Mouse (Mus musculus): ENCODE measurements around the gene Rdh9. TPM values are rescaled to one million over a fixed set of nuclear protein-coding genes. Genes with fewer than 3 reads are reported as not detected.
"Not testable (repeated sequence)": the region's sequence is repeated elsewhere in the genome, so short reads cannot be mapped to it uniquely, and the experiment has no call there.

Rdh9 gene
- total RNA-seq, 2 experiments from 2014 or later = 0.47 to 0.66 TPM

DNA sequence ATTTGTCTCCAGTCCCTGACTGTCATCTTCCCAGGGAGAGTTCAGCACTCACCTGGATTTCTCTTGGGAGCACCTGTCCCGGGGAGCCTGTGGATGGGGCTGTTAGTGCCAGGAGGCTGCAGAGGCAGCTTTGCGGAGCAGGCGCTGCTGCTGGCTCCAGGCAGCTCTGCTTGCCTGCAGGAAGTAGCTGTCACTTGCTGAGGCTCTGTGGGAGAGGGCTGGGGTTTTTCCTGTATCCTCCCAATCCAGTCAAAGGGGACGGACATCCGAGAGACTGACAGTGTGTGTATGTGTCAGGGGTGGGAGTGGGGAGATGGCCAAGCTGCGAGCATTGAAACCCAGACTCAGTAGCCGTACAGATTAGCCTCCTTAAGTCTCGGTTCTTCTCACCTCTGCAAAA, 24.6 kb upstream of the Rdh9 start, which contains the start of gene Gpr182:
Gpr182 (minus strand) TSS at position 185 of the 400 bp plus-strand sequence.
- intact Hi-C loops (cut with DNase I) = no loop called here
- DNase-seq (ENCODE audit: extremely low spot score in 1 of 2, low spot score in 2 of 2) = peak in 1 of 2 experiments; percentile 39

DNA sequence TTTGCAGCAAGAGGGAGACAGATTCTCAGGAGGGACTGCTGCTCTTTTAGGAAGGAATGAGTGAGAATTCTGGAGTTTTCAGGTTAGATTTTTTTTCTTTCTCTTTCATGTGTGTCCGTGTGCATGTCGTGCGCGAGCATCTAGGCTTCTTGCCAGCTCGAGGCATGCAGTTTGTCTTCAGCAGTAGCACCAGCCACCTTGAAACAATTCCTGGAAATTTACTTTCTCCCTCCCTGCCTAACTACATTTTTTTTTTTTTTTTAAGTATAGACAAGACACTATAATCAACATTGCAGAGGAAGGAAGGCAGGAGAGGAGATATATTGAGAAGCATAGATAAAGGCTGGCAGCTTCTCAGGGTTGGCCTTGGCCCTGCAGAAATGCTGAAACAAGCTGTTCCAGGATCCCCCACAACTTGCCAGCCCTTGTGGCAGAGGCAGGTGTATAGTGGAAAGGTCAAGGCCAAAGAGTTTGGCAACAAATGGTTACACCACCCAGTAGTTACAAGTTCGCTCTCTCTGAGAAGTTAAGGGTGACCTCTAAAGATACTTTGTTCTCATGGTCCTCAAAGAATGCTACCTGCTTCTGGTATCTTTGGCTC, 21.5 kb upstream of the Rdh9 start:
- no peak for DNase-seq (ENCODE audit: extremely low spot score in 1 of 2, low spot score in 2 of 2)
- intact Hi-C loops (cut with DNase I) = no loop called here

GRCm38 (mm10) chr10:127755246-127755645, 20.9 kb upstream of the Rdh9 start:
- intact Hi-C loops (cut with DNase I) = no loop called here
- DNase-seq (ENCODE audit: extremely low spot score in 1 of 2, low spot score in 2 of 2) = no peak

DNA sequence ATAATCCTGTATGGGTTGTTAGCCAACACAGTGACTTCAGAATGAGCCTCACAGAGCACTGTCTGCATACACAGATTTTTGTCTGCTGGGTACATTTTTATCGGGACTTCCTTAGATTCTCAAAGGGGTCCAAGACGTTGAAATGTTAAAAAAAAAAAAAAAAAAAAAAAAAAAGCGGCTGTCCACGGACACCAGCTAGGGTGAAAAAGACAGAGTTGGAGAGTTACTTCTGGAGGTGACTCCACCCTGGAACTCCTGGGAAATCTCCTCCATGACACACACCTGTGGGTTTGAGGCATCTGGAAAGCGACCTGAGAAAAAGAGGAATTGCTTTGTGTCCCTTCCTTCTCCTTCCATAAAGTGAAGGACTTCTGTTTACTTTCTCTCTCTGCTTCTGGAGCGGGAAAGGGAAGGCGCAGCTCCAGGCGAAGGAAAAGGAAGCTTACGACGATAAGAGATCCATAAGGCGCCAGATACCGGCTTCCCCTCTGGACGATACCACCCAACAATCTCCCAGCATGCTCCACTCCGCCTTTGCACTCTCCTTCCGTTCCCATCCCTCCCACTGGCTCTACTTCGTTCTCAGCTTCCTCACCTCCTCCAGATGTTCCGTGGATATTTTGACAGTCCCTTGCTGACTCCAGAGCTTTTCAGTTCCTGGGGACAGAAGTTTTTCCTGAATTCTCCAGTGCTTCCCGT, 20.3 kb upstream of the Rdh9 start:
- DNase-seq (ENCODE audit: extremely low spot score in 1 of 2, low spot score in 2 of 2) = no peak
- intact Hi-C loops (cut with DNase I) = no loop called here

DNA sequence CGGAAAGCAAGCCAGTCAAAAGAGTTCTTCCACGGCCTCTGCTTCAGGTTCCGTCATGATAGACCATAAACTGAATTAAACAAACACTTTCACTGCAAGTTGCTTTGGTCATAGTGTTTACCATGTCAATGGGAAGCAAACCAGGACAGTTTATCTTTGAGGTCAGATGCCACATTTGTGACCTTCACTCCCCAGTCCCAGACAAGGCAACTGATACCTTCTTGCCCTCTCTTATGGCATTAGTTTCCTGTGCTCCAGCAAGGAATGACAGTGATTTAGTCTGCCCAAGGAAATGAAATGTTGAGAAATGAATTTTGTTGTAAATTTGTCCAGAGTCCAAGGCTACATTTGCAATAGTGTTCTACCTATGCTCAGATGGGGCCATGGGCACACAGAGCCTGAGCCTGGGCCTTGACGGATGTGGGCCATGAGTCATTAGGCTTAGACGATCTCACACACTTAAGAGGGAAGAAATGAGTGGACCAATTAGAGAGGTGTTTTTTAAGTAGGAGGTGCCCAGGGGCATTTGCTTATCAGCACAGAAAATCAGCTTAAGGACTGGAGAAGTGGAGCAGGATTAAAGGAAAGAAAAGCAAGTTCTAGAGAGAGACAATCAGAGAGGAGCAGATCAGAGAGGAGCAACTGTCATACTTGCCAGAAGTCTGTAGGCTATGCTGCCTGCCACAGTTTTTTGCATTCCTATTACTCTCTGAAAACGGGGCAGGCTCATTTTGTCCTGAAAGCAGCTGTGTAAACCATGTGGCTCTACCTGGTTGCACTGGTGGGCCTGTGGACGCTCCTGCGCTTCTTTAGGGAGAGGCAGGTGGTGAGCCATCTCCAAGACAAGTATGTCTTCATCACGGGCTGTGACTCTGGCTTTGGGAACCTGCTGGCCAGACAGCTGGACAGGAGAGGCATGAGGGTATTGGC, 16.7 kb upstream of the Rdh9 start, which contains the start of the genes Rdh1 and Rdh16f1:
Rdh1 (plus strand) TSS at position 541 of the 930 bp plus-strand sequence.
Rdh16f1 (plus strand) TSS at position 607 of the 930 bp plus-strand sequence.
- intact Hi-C loops (cut with DNase I) = no loop called here

DNA sequence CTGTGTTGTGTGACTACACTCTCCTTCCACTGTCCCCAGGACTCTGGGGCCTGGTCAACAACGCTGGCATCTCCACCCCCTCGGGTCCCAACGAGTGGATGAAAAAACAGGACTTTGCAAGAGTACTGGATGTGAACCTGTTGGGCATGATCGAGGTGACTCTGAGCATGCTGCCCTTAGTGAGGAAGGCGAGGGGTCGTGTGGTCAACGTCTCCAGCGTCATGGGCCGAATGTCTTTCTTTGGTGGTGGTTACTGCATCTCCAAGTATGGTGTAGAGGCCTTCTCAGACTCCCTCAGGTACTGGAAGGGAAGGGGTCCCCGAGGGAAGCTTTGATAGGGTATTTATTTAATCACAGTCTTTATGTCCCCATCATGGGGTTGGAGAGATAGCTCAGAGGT, 13.3 kb upstream of the Rdh9 start:
- intact Hi-C loops (cut with DNase I); DNase-seq (ENCODE audit: extremely low spot score in 1 of 2, low spot score in 2 of 2): not testable (repeated sequence)

More for the DNA sequence above, 16.7 kb upstream of the Rdh9 start, which contains the start of the genes Rdh1 and Rdh16f1:
- no peak for DNase-seq (ENCODE audit: extremely low spot score in 1 of 2, low spot score in 2 of 2)

GRCm38 (mm10) chr10:127763914-127764680, 12.1 kb upstream of the Rdh9 start:
- intact Hi-C loops (cut with DNase I) = no loop called here
- DNase-seq (ENCODE audit: extremely low spot score in 1 of 2, low spot score in 2 of 2) = no peak

DNA sequence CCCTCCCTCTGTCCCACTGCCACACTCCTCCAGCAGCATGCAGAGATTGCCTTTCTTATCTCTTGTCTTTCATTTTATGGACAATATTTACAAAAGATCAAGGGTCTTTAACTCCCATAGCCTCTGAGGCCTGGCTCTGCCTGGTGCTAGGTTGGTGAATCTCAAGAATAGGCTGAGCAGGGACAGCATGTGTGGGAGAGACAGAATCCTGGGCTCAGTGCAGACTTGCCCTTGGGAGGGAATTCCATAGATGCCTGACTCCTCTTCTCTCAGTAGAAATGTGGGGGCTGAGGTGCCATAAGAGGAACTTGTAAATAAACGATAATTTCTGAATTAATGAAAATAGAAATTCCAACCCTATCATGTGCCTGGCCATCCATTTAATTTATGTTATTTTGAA, 9.6 kb upstream of the Rdh9 start:
- intact Hi-C loops (cut with DNase I) = no loop called here
- no peak for DNase-seq (ENCODE audit: extremely low spot score in 1 of 2, low spot score in 2 of 2)

- intact Hi-C loops (cut with DNase I); DNase-seq (ENCODE audit: extremely low spot score in 1 of 2, low spot score in 2 of 2): not testable (repeated sequence)
These were observed 6.1 kb downstream of the Rdh9 start for GRCm38 (mm10) chr10:127782321-127782720.

GRCm38 (mm10) chr10:127785411-127785810, 9.2 kb downstream of the Rdh9 start:
- DNase-seq (ENCODE audit: extremely low spot score in 1 of 2, low spot score in 2 of 2); intact Hi-C loops (cut with DNase I): not testable (repeated sequence)

- intact Hi-C loops (cut with DNase I) = no loop called here
- DNase-seq (ENCODE audit: extremely low spot score in 1 of 2, low spot score in 2 of 2) = no peak
These were observed 23.1 kb downstream of the Rdh9 start for GRCm38 (mm10) chr10:127799295-127799694.

- intact Hi-C loops (cut with DNase I) = no loop called here
- DNase-seq (ENCODE audit: extremely low spot score in 1 of 2, low spot score in 2 of 2) = no peak
These were observed 24.7 kb downstream of the Rdh9 start, which contains the start of gene Rdh16 for GRCm38 (mm10) chr10:127800891-127801290. Gene Rdh16 (plus strand): TSS chr10:127801152.

- no peak for DNase-seq (ENCODE audit: extremely low spot score in 1 of 2, low spot score in 2 of 2)
- intact Hi-C loops (cut with DNase I) = no loop called here
These were observed 25.4 kb downstream of the Rdh9 start for GRCm38 (mm10) chr10:127801612-127802011.

- no peak for DNase-seq (ENCODE audit: extremely low spot score in 1 of 2, low spot score in 2 of 2)
- intact Hi-C loops (cut with DNase I) = no loop called here
These were observed 26.1 kb downstream of the Rdh9 start for GRCm38 (mm10) chr10:127802236-127802635.

- intact Hi-C loops (cut with DNase I) = no loop called here
- no peak for DNase-seq (ENCODE audit: extremely low spot score in 1 of 2, low spot score in 2 of 2)
These were observed 28.2 kb downstream of the Rdh9 start for GRCm38 (mm10) chr10:127804416-127804815.

DNA sequence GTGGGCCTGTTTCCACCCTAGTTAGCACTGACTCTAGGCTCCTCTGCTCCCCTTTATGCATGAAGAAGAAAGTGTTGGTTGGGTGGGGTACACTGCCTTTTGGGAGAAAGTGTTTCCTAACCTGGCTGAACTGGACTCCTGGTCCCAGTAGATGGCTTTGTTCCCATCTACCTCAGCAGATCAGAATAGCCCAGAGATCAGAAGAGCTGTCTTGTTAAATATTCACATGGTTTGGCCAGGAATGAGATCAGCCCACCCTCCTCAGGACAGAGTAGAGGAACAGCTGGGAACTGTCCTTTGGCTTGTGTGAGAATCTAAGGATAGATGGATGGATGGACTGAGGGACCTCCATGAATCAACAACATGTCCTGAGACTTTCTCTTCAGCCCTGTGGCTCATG, 39.7 kb downstream of the Rdh9 start:
- no peak for DNase-seq (ENCODE audit: extremely low spot score in 1 of 2, low spot score in 2 of 2)
- intact Hi-C loops (cut with DNase I) = no loop called here

DNA sequence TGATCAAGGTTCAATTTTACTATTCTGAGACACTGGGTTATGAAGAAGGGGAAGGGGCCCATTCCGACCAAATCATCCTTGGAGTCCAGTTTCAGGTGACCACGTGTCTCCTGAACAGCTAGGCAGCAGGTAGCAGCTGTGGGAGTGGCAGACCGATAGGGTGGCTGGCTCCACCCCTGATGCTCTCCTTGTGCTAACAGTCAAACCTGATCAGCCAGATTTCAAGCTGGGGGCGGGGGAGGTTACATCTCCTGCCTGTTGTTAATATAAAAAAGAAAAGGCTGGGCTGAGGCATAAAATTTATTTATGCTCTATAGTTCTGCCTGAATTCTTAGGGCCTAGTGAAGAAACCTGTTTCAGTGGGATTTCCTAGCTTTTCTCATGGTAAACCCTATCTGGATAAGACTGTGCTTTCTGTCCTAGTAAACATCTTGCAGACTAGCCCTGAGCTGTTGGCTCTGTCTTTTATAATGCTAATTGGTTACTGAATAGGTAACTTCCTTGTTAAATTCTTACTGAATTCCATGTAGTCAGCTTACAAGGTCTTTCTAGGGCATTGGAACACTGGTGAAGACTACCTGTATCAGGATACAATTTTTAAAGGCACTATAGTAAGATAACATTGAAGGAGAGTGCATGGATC, 41.2 kb downstream of the Rdh9 start:
- DNase-seq (ENCODE audit: extremely low spot score in 1 of 2, low spot score in 2 of 2); intact Hi-C loops (cut with DNase I): not testable (repeated sequence)

DNA sequence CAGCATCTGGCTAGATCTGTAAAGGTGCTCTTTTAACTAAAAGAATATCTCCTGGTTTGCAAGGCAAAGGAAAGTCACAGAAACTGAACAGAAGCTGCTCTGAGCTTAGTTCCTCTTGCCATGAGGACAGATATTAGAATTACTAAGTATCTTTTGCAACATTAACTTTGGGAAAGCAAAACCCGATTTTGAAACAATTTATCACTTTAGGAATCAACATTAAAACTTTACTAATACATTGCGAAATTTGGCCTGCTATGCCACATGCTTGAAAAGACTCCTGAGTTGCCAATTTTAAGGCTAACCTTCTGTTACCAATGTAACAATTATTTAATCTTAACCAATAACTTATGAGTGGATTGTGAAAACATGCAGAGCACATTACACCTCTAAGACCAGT, 45.6 kb downstream of the Rdh9 start:
- intact Hi-C loops (cut with DNase I); DNase-seq (ENCODE audit: extremely low spot score in 1 of 2, low spot score in 2 of 2): not testable (repeated sequence)

Data from left cerebral cortex, postnatal 10 days (tissue).